23 mouse cellular contexts compared by ENCODE assay signal in the genomic region with DNA sequence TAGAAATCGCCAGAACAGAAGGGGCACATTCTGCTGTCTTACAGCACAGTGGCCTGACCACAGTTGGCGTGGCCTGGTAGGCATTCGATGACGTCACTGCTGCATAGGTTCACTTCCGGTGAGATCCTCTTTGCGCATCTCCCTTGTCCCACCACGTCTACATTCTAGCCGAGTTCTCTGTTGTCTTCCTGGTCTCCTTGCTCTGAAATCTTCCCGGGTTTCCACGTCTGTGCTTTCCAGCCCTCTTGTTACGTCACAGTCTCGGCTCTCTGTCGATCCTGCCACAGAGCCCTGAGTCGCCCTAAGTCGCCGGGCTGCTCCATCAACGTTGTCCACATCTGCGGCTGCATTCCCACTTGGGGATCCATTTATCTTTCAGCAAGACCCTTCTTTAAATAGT. TPM values are rescaled to one million over a fixed set of nuclear protein-coding genes. Genes with fewer than 3 reads are reported as not detected.
DNase-seq lines count a peak whose midpoint lies in the region; ATAC-seq and TF ChIP-seq lines count a peak whose summit lies in the region.
"Had no signal": no experiment of that assay in that cellular context is flagged by ENCODE, and none has a peak within 500 bp of the region (broad histone marks: within the 10 kb centered on the region; RNA-seq: fewer than 3 reads in every experiment).

No protein-coding gene starts in this region.

- H3K4me2 ChIP-seq in heart, embryonic 12.5 days = no peak overlapping the region
- H3K4me2 ChIP-seq: embryonic facial prominence, embryonic 13.5 days; embryonic facial prominence, embryonic 15.5 days; forebrain, embryonic 13.5 days; forebrain, embryonic 15.5 days had no signal

- H3K4me3 ChIP-seq in heart, embryonic 12.5 days = no peak overlapping the region
- H3K4me3 ChIP-seq in testis, adult 2 months (ENCODE audit: control insufficient read depth, low read depth, low read length) = peak overlapping the region; percentile 68
- H3K4me3 ChIP-seq: embryonic facial prominence, embryonic 13.5 days; embryonic facial prominence, embryonic 15.5 days; erythroblast, embryonic 14.5 days; forebrain, embryonic 10.5 days; forebrain, embryonic 13.5 days; forebrain, embryonic 15.5 days had no signal

- H3K36me3 ChIP-seq in heart, embryonic 12.5 days = no peaks in the 10 kb centered on the region
- H3K36me3 ChIP-seq in testis, adult 2 months (ENCODE audit: control insufficient read depth, insufficient read depth, low read length) = no peaks in the 10 kb centered on the region
- H3K36me3 ChIP-seq: embryonic facial prominence, embryonic 13.5 days; embryonic facial prominence, embryonic 15.5 days; forebrain, embryonic 10.5 days; forebrain, embryonic 15.5 days had no signal

- H3K27me3 ChIP-seq in heart, embryonic 12.5 days (replicated peaks) = 0 out of 2 replicates have a peak, but pooled peaks cover 3% of the 10 kb centered on the region
- H3K27me3 ChIP-seq in testis, adult 2 months (ENCODE audit: control insufficient read depth, insufficient read depth, low read length) = no peaks in the 10 kb centered on the region
- H3K27me3 ChIP-seq: forebrain, embryonic 13.5 days; forebrain, embryonic 15.5 days had no signal

- H3K27ac ChIP-seq in heart, embryonic 12.5 days (ENCODE audit: poor library complexity, severe bottlenecking) = no peak overlapping the region
- no peak overlapping the region for H3K27ac ChIP-seq in testis, adult 2 months (ENCODE audit: control insufficient read depth, insufficient read depth, low read depth, low read length)
- H3K27ac ChIP-seq: embryonic facial prominence, embryonic 13.5 days; embryonic facial prominence, embryonic 15.5 days; forebrain, embryonic 10.5 days; forebrain, embryonic 15.5 days had no signal

- no peak overlapping the region for H3K9ac ChIP-seq in heart, embryonic 12.5 days
- H3K9ac ChIP-seq: embryonic facial prominence, embryonic 13.5 days; embryonic facial prominence, embryonic 15.5 days; forebrain, embryonic 13.5 days; forebrain, embryonic 15.5 days had no signal

- peaks cover 6% of the 10 kb centered on the region; the same call in 1 of the 2 replicates for H3K9me3 ChIP-seq in heart, embryonic 12.5 days (replicated peaks)
- H3K9me3 ChIP-seq: embryonic facial prominence, embryonic 13.5 days; embryonic facial prominence, embryonic 15.5 days; forebrain, embryonic 10.5 days; forebrain, embryonic 13.5 days; forebrain, embryonic 15.5 days had no signal

- WGBS in heart, embryonic 12.5 days = 70% methylated on average over 18 of the region's 18 CpGs

- DNase-seq in heart, adult 11 months = peak; percentile 66
- DNase-seq in testis, postnatal 10 days (ENCODE audit: low spot score) = no peak
- DNase-seq in ZHBTc4 (ENCODE audit: low read depth, low spot score) = peak; percentile 28
- DNase-seq in urinary bladder, postnatal 25 days (ENCODE audit: low spot score) = no peak
- DNase-seq in thymus, postnatal 36 days = no peak
- DNase-seq: adrenal gland, adult 2 months; adrenal gland, postnatal 10 days; adrenal gland, postnatal 25 days; cerebellum, adult 11 months; cerebellum, adult 18-20 months; cerebellum, adult 8-10 months; cerebellum, adult 9-11 months; cerebellum, postnatal 36 days; embryo, embryonic 11 days had no signal

- no peak for ATAC-seq in heart, embryonic 12.5 days (ENCODE audit: insufficient number of reproducible peaks, low FRiP score)
- ATAC-seq: forebrain, embryonic 15.5 days had no signal

- peak; percentile 75; the same call in 1 of the 2 replicates for TF ChIP-seq POLR2A in testis, adult 2 months (IDR thresholded peaks at IDR 0.05; ENCODE audit: control insufficient read depth, low read depth, low read length)

- no peak for TF ChIP-seq CTCF in testis, adult 2 months (IDR thresholded peaks at IDR 0.05; ENCODE audit: control insufficient read depth, insufficient read depth, insufficient replicate concordance, low read depth, low read length)

- no peaks in the 10 kb centered on the region for H3K4me1 ChIP-seq in heart, embryonic 12.5 days (replicated peaks)
- H3K4me1 ChIP-seq in testis, adult 2 months (ENCODE audit: control insufficient read depth, insufficient read depth, low read length) = peaks cover 3% of the 10 kb centered on the region
- H3K4me1 ChIP-seq: embryonic facial prominence, embryonic 15.5 days had no signal

RNA-seq across cellular contexts. Expression of a gene that starts 4.1 kb away (rescaled TPM):
- 0.23 and 0.45 TPM in 2 replicates for polyA plus RNA-seq in heart, embryonic 12.5 days (2016; fragmentation: Nextera tagmentation; extraction: Ambion mirVana)
- polyA plus RNA-seq in testis, adult 2 months (2012; rRNA removed) = 14.1 and 14.5 TPM in 2 replicates
- polyA plus RNA-seq: C2C12; erythroblast, embryonic 14.5 days had no signal

Comparison
In these comparisons a context has a peak if more than half of its experiments do, and no peak if none do; other contexts are left out.
1. DNase-seq: peak in heart, adult 11 months (single experiment) and ZHBTc4 (single experiment); none in testis, postnatal 10 days (single experiment), urinary bladder, postnatal 25 days (single experiment) and thymus, postnatal 36 days (0 of 2).
2. RNA of a gene that starts 4.1 kb away (polyA plus RNA-seq): 14.1 to 14.5 TPM in testis, adult 2 months; 0.23 to 0.45 TPM in heart, embryonic 12.5 days; every median in the first group is over 10 times any median in the second.